Mouse (Mus musculus) kidney, embryonic 14.5 days (tissue): ENCODE results near the gene Prlr. TPM values are rescaled to one million over a fixed set of nuclear protein-coding genes. Genes with fewer than 3 reads are reported as not detected.

Experiments used
- ATAC-seq: fragments of 200-750 bp; cut with Nextera tagmentation; 2 replicates; pipeline ENCODE4 v1.8.0; 2017; ENCODE audit warnings: moderate number of reproducible peaks, mild to moderate bottlenecking, moderate TSS enrichment, moderate library complexity; ENCODE audit not compliant: low FRiP score, low TSS enrichment
- H3K27ac ChIP-seq: fragments of 300-500 bp; sonication (generic); 2 replicates; pipeline ENCODE4 v1.5.1; 2014; ENCODE audit warnings: low read depth, mild to moderate bottlenecking, low read length, moderate library complexity, mixed read lengths
- H3K27me3 ChIP-seq: fragments of 300-500 bp; sonication (generic); 2 replicates; pipeline ENCODE4 v1.6.1; 2014; ENCODE audit warnings: mild to moderate bottlenecking, low read length; ENCODE audit not compliant: control insufficient read depth, insufficient read depth
- H3K36me3 ChIP-seq: fragments of 300-500 bp; sonication (generic); 2 replicates; pipeline ENCODE4 v1.6.1; 2014; ENCODE audit warnings: low read length, mixed read lengths; ENCODE audit not compliant: control insufficient read depth, insufficient read depth
- H3K4me1 ChIP-seq: fragments of 300-500 bp; sonication (generic); 2 replicates; pipeline ENCODE4 v1.6.1; 2014; ENCODE audit warnings: low read length, mixed read lengths; ENCODE audit not compliant: control insufficient read depth, insufficient read depth
- H3K4me2 ChIP-seq: fragments of 300-500 bp; sonication (generic); replicated peaks from 2 replicates; pipeline ENCODE4 v1.6.1; 2014; ENCODE audit warnings: low read depth, mild to moderate bottlenecking, low read length
- H3K4me3 ChIP-seq: fragments of 300-500 bp; sonication (generic); 2 replicates; pipeline ENCODE4 v1.5.1; 2014; ENCODE audit warnings: mild to moderate bottlenecking, low read length
- H3K9ac ChIP-seq: fragments of 300-500 bp; sonication (generic); 2 replicates; pipeline ENCODE4 v1.6.1; 2014; ENCODE audit warnings: low read depth, mild to moderate bottlenecking, low read length, moderate library complexity
- H3K9me3 ChIP-seq: fragments of 300-500 bp; sonication (generic); 2 replicates; pipeline ENCODE4 v1.6.1; 2016; ENCODE audit warnings: low read length; ENCODE audit not compliant: control insufficient read depth
- WGBS: fragments of 180-500 bp; shearing (Covaris S2); extraction: QIAGEN DNeasy Blood & Tissue Kit; methylation state at CpG from one replicate; pipeline ENCODE4 v1.1.7; 2014; 5-methylcytosine and 5-hydroxymethylcytosine counted together
- polyA plus RNA-seq: library from polyadenylated mRNA; unstranded; fragments of >200 nt; fragmentation: Nextera tagmentation; extraction: Ambion mirVana; gene quantifications from 2 replicates; pipeline ENCODE4 v1.2.1, GENCODE M21; 2014

Gene Prlr
- polyA plus RNA-seq: 1.4 and 2.5 TPM in 2 replicates

GRCm38 (mm10) chr15:10177083-10177482 is at the start of gene Prlr:
Gene Prlr, plus strand, starts transcription at chr15:10177238.
- Histone ChIP-seq H3K27me3 (peaks cover 5% of the 10 kb centered on the region; the same call in 1 of the 2 replicates), H3K4me3 (peak within 1 kb of the TSS; percentile 38), H3K4me2 (peak within 1 kb of the TSS; percentile 75), H3K9ac (peak within 1 kb of the TSS; percentile 28; the same call in 1 of the 2 replicates), H3K36me3 (no peaks in the 10 kb centered on the region), H3K4me1 (peaks cover 8% of the 10 kb centered on the region; the same call in 1 of the 2 replicates), H3K9me3 (no peaks in the 10 kb centered on the region), H3K27ac (no peak within 1 kb of the TSS)
- 4% methylated on average over 9 of the region's 9 CpGs for WGBS
- peak; percentile 51; the same call in 1 of the 2 replicates for ATAC-seq

GRCm38 (mm10) chr15:10133781-10134180 is 43.3 kb upstream of the Prlr start:
- Histone ChIP-seq H3K4me2 (no peak overlapping the region), H3K4me1 (no peaks in the 10 kb centered on the region), H3K9ac (no peak overlapping the region), H3K9me3 (no peaks in the 10 kb centered on the region), H3K4me3 (no peak overlapping the region), H3K27ac (no peak overlapping the region), H3K27me3 (no peaks in the 10 kb centered on the region), H3K36me3 (no peaks in the 10 kb centered on the region)
- ATAC-seq: no peak
- 100% methylated on average over 2 of the region's 2 CpGs for WGBS

GRCm38 (mm10) chr15:10134889-10135288 is 42.1 kb upstream of the Prlr start:
- no peaks in the 10 kb centered on the region for H3K9me3 ChIP-seq
- H3K4me1 ChIP-seq: no peaks in the 10 kb centered on the region
- ATAC-seq: no peak
- no peak overlapping the region for H3K9ac ChIP-seq
- H3K4me2 ChIP-seq: no peak overlapping the region
- no peaks in the 10 kb centered on the region for H3K27me3 ChIP-seq
- H3K4me3 ChIP-seq: no peak overlapping the region
- no peaks in the 10 kb centered on the region for H3K36me3 ChIP-seq
- WGBS: 86% methylated on average over 4 of the region's 4 CpGs
- H3K27ac ChIP-seq: no peak overlapping the region

- WGBS: 85% methylated on average over 5 of the region's 5 CpGs
- H3K27ac ChIP-seq: no peak overlapping the region
Measured at GRCm38 (mm10) chr15:10144520-10144919, 32.5 kb upstream of the Prlr start.

DNA sequence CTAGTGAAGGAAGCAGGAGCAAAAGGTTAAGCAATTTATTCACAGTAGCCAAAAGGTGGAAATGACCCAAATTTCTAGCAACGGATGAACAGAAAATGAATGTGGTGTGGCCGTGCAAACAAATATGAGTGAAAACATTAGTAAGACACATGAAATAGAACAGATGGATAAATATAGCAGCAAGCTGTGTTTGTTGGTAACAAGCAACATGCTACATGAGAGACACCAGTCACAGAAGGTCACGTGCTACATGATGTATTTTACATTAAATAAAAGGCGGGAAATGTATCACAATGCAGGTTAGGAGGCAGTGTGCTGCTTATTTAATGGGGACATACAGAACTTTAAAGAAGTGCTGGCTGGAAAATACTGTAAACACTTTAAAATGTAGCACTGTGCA is 28.8 kb upstream of the Prlr start:
- Histone ChIP-seq H3K4me3 (no peak overlapping the region), H3K36me3 (no peaks in the 10 kb centered on the region), H3K4me1 (no peaks in the 10 kb centered on the region), H3K9ac (no peak overlapping the region), H3K9me3 (no peaks in the 10 kb centered on the region), H3K27me3 (no peaks in the 10 kb centered on the region), H3K4me2 (no peak overlapping the region), H3K27ac (no peak overlapping the region)
- WGBS: 84% methylated on average over 4 of the region's 4 CpGs
- no peak for ATAC-seq

More at GRCm38 (mm10) chr15:10144520-10144919, 32.5 kb upstream of the Prlr start:
- Histone ChIP-seq H3K9me3 (no peaks in the 10 kb centered on the region), H3K9ac (no peak overlapping the region), H3K27me3 (no peaks in the 10 kb centered on the region), H3K4me3 (no peak overlapping the region), H3K4me1 (no peaks in the 10 kb centered on the region), H3K36me3 (no peaks in the 10 kb centered on the region), H3K4me2 (no peak overlapping the region)
- ATAC-seq: no peak

DNA sequence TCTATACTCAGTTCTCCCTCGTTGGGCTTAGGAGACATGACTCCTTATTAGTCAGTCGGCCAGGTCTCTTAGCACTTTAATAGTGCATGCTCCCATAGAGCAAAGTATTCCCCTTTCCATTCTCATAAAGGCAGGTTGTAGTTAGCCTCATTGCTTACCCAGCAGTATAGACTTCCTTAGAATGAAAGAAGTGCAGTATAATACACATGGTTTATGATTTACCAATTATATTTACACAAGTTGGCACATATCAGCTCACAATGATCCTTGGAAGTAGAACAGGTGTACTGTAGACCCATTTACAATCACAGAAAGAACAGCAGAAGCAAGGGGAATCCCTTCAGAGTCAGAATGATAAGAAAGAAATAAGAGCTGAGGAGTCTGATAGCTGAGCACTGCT is 16.4 kb upstream of the Prlr start:
- ATAC-seq: no peak
- 90% methylated on average over 2 of the region's 2 CpGs for WGBS
- H3K36me3 ChIP-seq: no peaks in the 10 kb centered on the region

GRCm38 (mm10) chr15:10175078-10175477 is 2.0 kb upstream of the Prlr start:
- Histone ChIP-seq H3K27ac (no peak overlapping the region), H3K9ac (no peak overlapping the region), H3K36me3 (no peaks in the 10 kb centered on the region), H3K4me3 (no peak overlapping the region), H3K4me1 (peaks cover 8% of the 10 kb centered on the region; the same call in 1 of the 2 replicates), H3K4me2 (no peak overlapping the region), H3K27me3 (peaks cover 5% of the 10 kb centered on the region; the same call in 1 of the 2 replicates), H3K9me3 (no peaks in the 10 kb centered on the region)
- WGBS: 70% methylated on average over 6 of the region's 6 CpGs
- no peak for ATAC-seq

More for the DNA sequence above, 16.4 kb upstream of the Prlr start:
- no peak overlapping the region for H3K4me2 ChIP-seq
- no peak overlapping the region for H3K27ac ChIP-seq
- H3K4me3 ChIP-seq: no peak overlapping the region
- no peaks in the 10 kb centered on the region for H3K27me3 ChIP-seq
- H3K9me3 ChIP-seq: peaks cover 4% of the 10 kb centered on the region; the same call in 1 of the 2 replicates
- no peaks in the 10 kb centered on the region for H3K4me1 ChIP-seq
- no peak overlapping the region for H3K9ac ChIP-seq

GRCm38 (mm10) chr15:10175656-10176055 is 1.4 kb upstream of the Prlr start:
- no peak; the same call in 1 of the 2 replicates for ATAC-seq
- Histone ChIP-seq H3K4me3 (no peak overlapping the region), H3K36me3 (no peaks in the 10 kb centered on the region), H3K4me2 (no peak overlapping the region), H3K27me3 (peaks cover 5% of the 10 kb centered on the region; the same call in 1 of the 2 replicates), H3K9ac (no peak overlapping the region), H3K9me3 (no peaks in the 10 kb centered on the region), H3K27ac (no peak overlapping the region), H3K4me1 (peaks cover 8% of the 10 kb centered on the region; the same call in 1 of the 2 replicates)
- WGBS: 28% methylated on average over 7 of the region's 7 CpGs

DNA sequence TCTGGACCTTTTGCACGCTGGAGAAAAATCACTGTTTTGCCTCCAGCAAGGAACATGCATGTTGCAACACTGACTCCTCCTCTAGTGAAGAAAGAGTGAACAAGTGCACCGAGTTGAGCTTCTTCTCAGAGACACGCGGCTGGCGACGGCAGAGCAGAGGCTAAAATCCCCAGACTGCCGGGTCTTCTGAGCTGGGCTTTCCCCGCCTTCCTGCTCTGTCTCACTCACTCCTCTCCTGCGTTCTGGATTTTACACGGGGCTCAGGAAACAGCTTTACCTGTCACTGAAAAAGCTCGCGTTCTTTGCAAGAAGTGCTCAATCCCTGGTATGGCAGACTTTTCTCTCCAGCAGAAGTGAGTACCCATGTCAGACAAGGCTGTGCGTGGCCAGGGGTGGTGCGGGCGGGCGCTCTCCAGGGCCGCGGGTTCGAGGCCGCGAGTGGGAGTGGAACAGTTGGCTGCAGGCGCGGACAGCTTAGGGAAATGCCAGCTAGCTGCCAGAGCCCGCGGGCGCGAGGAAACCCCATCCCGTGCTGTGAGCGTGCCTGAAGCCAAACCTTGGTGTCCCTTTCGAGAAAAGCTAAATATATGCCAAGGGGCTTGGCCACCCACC is 587 bp downstream of the Prlr start:
- Histone ChIP-seq H3K4me2 (peak overlapping the region; percentile 75), H3K36me3 (no peaks in the 10 kb centered on the region), H3K4me3 (peak overlapping the region; percentile 38), H3K9me3 (no peaks in the 10 kb centered on the region), H3K27me3 (peaks cover 5% of the 10 kb centered on the region; the same call in 1 of the 2 replicates), H3K4me1 (peaks cover 8% of the 10 kb centered on the region; the same call in 1 of the 2 replicates), H3K27ac (no peak overlapping the region), H3K9ac (peak overlapping the region; percentile 28; the same call in 1 of the 2 replicates)
- peak; percentile 74 for ATAC-seq
- under 1% methylated on average over 30 of the region's 30 CpGs for WGBS
